ENCODE assay signal across 9 mouse cellular contexts in the genomic region with DNA sequence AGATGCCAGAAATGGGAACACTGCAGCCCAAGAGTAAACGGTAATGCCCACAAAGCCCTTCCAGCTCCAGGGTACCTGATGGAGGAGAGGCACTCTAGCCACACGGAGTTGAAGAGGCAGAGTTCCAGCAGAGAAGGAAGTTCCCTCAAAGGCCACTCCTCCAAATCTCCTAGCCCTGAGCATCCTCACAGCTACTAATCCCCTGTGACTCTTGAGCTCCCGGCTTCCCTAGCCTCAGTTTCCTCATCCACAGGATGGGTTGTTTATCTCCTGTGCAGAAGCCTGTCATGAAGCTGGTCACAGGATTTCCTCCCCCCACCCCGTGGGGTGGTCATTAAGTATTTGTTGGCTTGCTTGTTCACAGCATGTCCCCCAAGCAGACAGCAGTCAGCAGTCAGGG. TPM values are rescaled to one million over a fixed set of nuclear protein-coding genes. Genes with fewer than 3 reads are reported as not detected.
DNase-seq lines count a peak whose midpoint lies in the region; ATAC-seq and TF ChIP-seq lines count a peak whose summit lies in the region.
"Had no signal": no experiment of that assay in that cellular context is flagged by ENCODE, and none has a peak within 500 bp of the region (broad histone marks: within the 10 kb centered on the region; RNA-seq: fewer than 3 reads in every experiment).

No protein-coding gene starts in this region.

- peak overlapping the region; percentile 15; the same call in 1 of the 2 replicates for H3K27ac ChIP-seq in forebrain, postnatal 0 days (ENCODE audit: low read depth, low read length)
- H3K27ac ChIP-seq in forebrain, embryonic 14.5 days (ENCODE audit: low read depth, low read length) = no peak overlapping the region
- peak overlapping the region; percentile 57; the same call in 1 of the 2 replicates for H3K27ac ChIP-seq in layer of hippocampus, adult 2 months
- peak overlapping the region; percentile 36 for H3K27ac ChIP-seq in brown adipose tissue, adult 24 weeks (replicated peaks; ENCODE audit: low read depth, low read length)
- H3K27ac ChIP-seq in liver, embryonic 16.5 days (ENCODE audit: low read length) = peak overlapping the region; percentile 82

- H3K27me3 ChIP-seq in forebrain, postnatal 0 days (ENCODE audit: insufficient read depth, low read length) = no peaks in the 10 kb centered on the region
- H3K27me3 ChIP-seq in forebrain, embryonic 14.5 days (replicated peaks; ENCODE audit: control insufficient read depth, insufficient read depth, low read length) = no peaks in the 10 kb centered on the region
- no peaks in the 10 kb centered on the region for H3K27me3 ChIP-seq in liver, embryonic 16.5 days (ENCODE audit: control insufficient read depth, insufficient read depth, low read depth, low read length)

- WGBS in forebrain, postnatal 0 days = 45% methylated on average over 4 of the region's 4 CpGs
- WGBS in forebrain, embryonic 14.5 days = 41% methylated on average over 4 of the region's 4 CpGs
- 17% methylated on average over 4 of the region's 4 CpGs for WGBS in liver, embryonic 16.5 days (ENCODE audit: insufficient replicate concordance)

- no peaks in the 10 kb centered on the region for H3K36me3 ChIP-seq in forebrain, postnatal 0 days (ENCODE audit: insufficient read depth)
- no peaks in the 10 kb centered on the region for H3K36me3 ChIP-seq in forebrain, embryonic 14.5 days (ENCODE audit: control insufficient read depth, insufficient read depth, low read length)
- H3K36me3 ChIP-seq in liver, embryonic 16.5 days (ENCODE audit: control insufficient read depth, insufficient read depth) = peaks cover 15% of the 10 kb centered on the region

- peaks cover 17% of the 10 kb centered on the region; the same call in 1 of the 2 replicates for H3K4me1 ChIP-seq in forebrain, postnatal 0 days (ENCODE audit: insufficient read depth)
- peaks cover 19% of the 10 kb centered on the region for H3K4me1 ChIP-seq in forebrain, embryonic 14.5 days (ENCODE audit: control insufficient read depth, insufficient read depth, low read length)
- H3K4me1 ChIP-seq in brown adipose tissue, adult 24 weeks (ENCODE audit: control insufficient read depth, insufficient read depth, insufficient read length, low read length) = peaks cover 5% of the 10 kb centered on the region; the same call in 1 of the 2 replicates
- peaks cover 62% of the 10 kb centered on the region for H3K4me1 ChIP-seq in liver, embryonic 16.5 days (ENCODE audit: control insufficient read depth, low read depth, low read length)

- DNase-seq in forebrain, postnatal 0 days = no peak
- DNase-seq in forebrain, embryonic 14.5 days (ENCODE audit: low spot score) = no peak
- no peak for DNase-seq in layer of hippocampus, adult 2 months (ENCODE audit: low spot score in 2 of 2)
- DNase-seq in layer of hippocampus, adult 9-10 months (ENCODE audit: low spot score) = no peak
- DNase-seq in adrenal gland, adult 8-10 months = no peak
- DNase-seq: retina, postnatal 1 day had no signal

- no peak overlapping the region for H3K4me2 ChIP-seq in forebrain, postnatal 0 days (ENCODE audit: low read depth)
- H3K4me2 ChIP-seq in forebrain, embryonic 14.5 days (ENCODE audit: low read length) = no peak overlapping the region
- peak overlapping the region; percentile 19 for H3K4me2 ChIP-seq in liver, embryonic 16.5 days (ENCODE audit: low read depth, low read length)

- no peak for ATAC-seq in forebrain, postnatal 0 days
- no peak for ATAC-seq in forebrain, embryonic 14.5 days
- ATAC-seq in liver, embryonic 16.5 days (ENCODE audit: low read depth) = no peak
- ATAC-seq in erythroblast, adult 5-6 weeks (replicated peaks; ENCODE audit: low FRiP score, poor library complexity, severe bottlenecking) = no peak

- no peak overlapping the region for H3K4me3 ChIP-seq in forebrain, postnatal 0 days (ENCODE audit: low read depth, low read length)
- H3K4me3 ChIP-seq in forebrain, embryonic 14.5 days (ENCODE audit: low read depth, low read length) = no peak overlapping the region
- H3K4me3 ChIP-seq in layer of hippocampus, adult 2 months = no peak overlapping the region
- 0 out of 2 replicates have a peak overlapping the region, but pooled peaks have one; percentile 7 for H3K4me3 ChIP-seq in brown adipose tissue, adult 24 weeks (ENCODE audit: insufficient read depth, low read depth, low read length)
- peak overlapping the region; percentile 22 for H3K4me3 ChIP-seq in liver, embryonic 16.5 days (ENCODE audit: low read depth, low read length)

- no peaks in the 10 kb centered on the region for H3K9me3 ChIP-seq in forebrain, postnatal 0 days (ENCODE audit: low read length)
- H3K9me3 ChIP-seq in forebrain, embryonic 14.5 days (replicated peaks; ENCODE audit: control insufficient read depth, low read length) = no peaks in the 10 kb centered on the region
- H3K9me3 ChIP-seq in liver, embryonic 16.5 days (replicated peaks; ENCODE audit: control insufficient read depth, low read length) = no peaks in the 10 kb centered on the region

- H3K9ac ChIP-seq in forebrain, postnatal 0 days = no peak overlapping the region
- no peak overlapping the region for H3K9ac ChIP-seq in forebrain, embryonic 14.5 days (ENCODE audit: low read length)
- 0 out of 2 replicates have a peak overlapping the region, but pooled peaks have one; percentile 9 for H3K9ac ChIP-seq in liver, embryonic 16.5 days (ENCODE audit: low read depth, low read length)

- TF ChIP-seq CTCF in forebrain, postnatal 0 days (IDR thresholded peaks at IDR 0.05; ENCODE audit: low read depth) = no peak
- TF ChIP-seq CTCF in layer of hippocampus, adult 2 months (conservative IDR thresholded peaks at IDR 0.05) = no peak

RNA-seq across cellular contexts. Expression of a gene that starts 7.9 kb away (rescaled TPM):
- 7.5 and 8.3 TPM in 2 replicates for total RNA-seq in forebrain, postnatal 0 days (2014; rRNA removed)
- polyA plus RNA-seq in forebrain, postnatal 0 days (2015; fragmentation: Nextera tagmentation; extraction: Ambion mirVana) = 4.4 and 5.1 TPM in 2 replicates
- 2.6 TPM in 2 replicates for polyA plus RNA-seq in forebrain, embryonic 14.5 days (2014; fragmentation: Nextera tagmentation; extraction: Ambion mirVana)
- total RNA-seq in layer of hippocampus, adult 2 months (2021) = 10 to 100 TPM; 11.2 to 13.2 TPM
- 0.36 and 0.54 TPM in 2 replicates for polyA plus RNA-seq in brown adipose tissue, adult 24 weeks (2012; ENCODE audit: insufficient read depth, insufficient read length, missing spikeins)
- 15.8 and 16.3 TPM in 2 replicates for polyA plus RNA-seq in liver, embryonic 16.5 days (2015; fragmentation: Nextera tagmentation; extraction: Ambion mirVana)
- 12.1 and 12.9 TPM in 2 replicates for total RNA-seq in erythroblast, adult 5-6 weeks (2015; ENCODE audit: low replicate concordance)
- total RNA-seq in erythroblast, adult 5-6 weeks (2017; ENCODE audit: low replicate concordance) = 11.6 and 14.8 TPM in 2 replicates
- total RNA-seq in adrenal gland, adult 8-10 months (2022) = 1 to 10 TPM; 1.2 to 1.8 (median 1.5) TPM

Comparison
In these comparisons a context has a peak if more than half of its experiments do, and no peak if none do; other contexts are left out.
1. H3K4me3 ChIP-seq: peak in brown adipose tissue, adult 24 weeks (single experiment) and liver, embryonic 16.5 days (single experiment); none in forebrain, postnatal 0 days (single experiment), forebrain, embryonic 14.5 days (single experiment) and layer of hippocampus, adult 2 months (single experiment).